Comparison of ENCODE assay signal across 8 mouse cellular contexts in the genomic region with DNA sequence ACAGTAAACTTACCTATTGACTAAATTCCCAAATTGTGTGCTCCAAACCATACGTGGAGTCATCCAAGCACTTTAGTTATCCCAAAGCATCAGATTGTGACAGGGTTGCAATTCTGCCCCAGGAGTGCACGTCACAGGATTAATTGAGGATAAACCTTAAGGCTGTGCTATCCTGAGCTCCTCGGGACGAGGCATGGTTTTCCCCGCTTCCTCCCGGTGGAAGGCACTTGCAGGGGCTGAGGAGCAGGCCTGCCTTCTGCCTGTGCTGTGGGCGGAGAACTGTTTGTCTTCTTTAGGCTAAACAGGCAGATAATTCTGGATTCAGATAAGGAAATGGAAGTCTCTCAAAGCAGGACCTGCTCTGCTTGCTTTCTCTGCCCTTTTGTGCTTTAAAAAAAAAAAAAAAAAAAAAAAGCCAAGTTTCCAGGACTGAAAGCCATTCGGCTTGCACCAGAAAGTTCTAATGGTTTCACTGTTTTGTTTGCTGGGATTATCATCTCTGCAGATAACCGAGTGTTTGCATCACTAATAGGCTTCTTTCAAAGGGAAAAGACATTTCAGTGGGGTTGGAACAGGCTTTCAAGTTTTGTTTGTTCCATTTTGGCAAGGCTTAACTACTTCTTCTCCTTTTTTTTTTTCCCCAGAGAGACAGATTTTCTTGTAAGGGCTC. TPM values are rescaled to one million over a fixed set of nuclear protein-coding genes. Genes with fewer than 3 reads are reported as not detected.
A peak's percentile ranks its signal among the peaks of the same experiment; 100 is the strongest.
DNase-seq lines count a peak whose midpoint lies in the region; ATAC-seq and TF ChIP-seq lines count a peak whose summit lies in the region.

No protein-coding gene starts in this region.

- no peaks in the 10 kb centered on the region for H3K9me3 ChIP-seq in intestine, embryonic 15.5 days
- no peaks in the 10 kb centered on the region for H3K9me3 ChIP-seq in midbrain, embryonic 16.5 days (replicated peaks; ENCODE audit: control insufficient read depth, low read length, poor library complexity, severe bottlenecking)

- no peak overlapping the region for H3K9ac ChIP-seq in intestine, embryonic 15.5 days
- H3K9ac ChIP-seq in midbrain, embryonic 16.5 days (ENCODE audit: low read depth, low read length), result no peak overlapping the region

- no peak for TF ChIP-seq CTCF in lung, adult 2 months (IDR thresholded peaks at IDR 0.05; ENCODE audit: insufficient read depth, low read length)

- H3K4me2 ChIP-seq in intestine, embryonic 15.5 days (replicated peaks), result peak overlapping the region; percentile 72
- peak overlapping the region; percentile 9; the same call in 1 of the 2 replicates for H3K4me2 ChIP-seq in midbrain, embryonic 16.5 days (ENCODE audit: low read length)

- intact Hi-C loops in left cerebral cortex, postnatal 14 days (cut with DNase I), result loop anchor here (5.0 kb wide), 1 partner anchor 73 kb away; no protein-coding TSS in a partner anchor

- TF ChIP-seq POLR2A in lung, adult 2 months (IDR thresholded peaks at IDR 0.05; ENCODE audit: borderline replicate concordance, extremely low read depth, low read depth, low read length), result peak; percentile 20; the same call in 1 of the 2 replicates

- no peaks in the 10 kb centered on the region for H3K36me3 ChIP-seq in intestine, embryonic 15.5 days
- no peaks in the 10 kb centered on the region for H3K36me3 ChIP-seq in midbrain, embryonic 16.5 days (ENCODE audit: control insufficient read depth, insufficient read depth, low read length)

- H3K4me1 ChIP-seq in lung, adult 2 months (ENCODE audit: control insufficient read depth, insufficient read depth, low read length), result peaks cover 12% of the 10 kb centered on the region
- peaks cover 13% of the 10 kb centered on the region; the same call in 1 of the 2 replicates for H3K4me1 ChIP-seq in intestine, embryonic 15.5 days (replicated peaks)
- H3K4me1 ChIP-seq in midbrain, embryonic 16.5 days (ENCODE audit: control insufficient read depth, insufficient read depth, low read length), result peaks cover 28% of the 10 kb centered on the region

- H3K4me3 ChIP-seq in lung, adult 2 months (replicated peaks; ENCODE audit: extremely low read depth, low read depth, low read length), result no peak overlapping the region
- H3K4me3 ChIP-seq in intestine, embryonic 15.5 days (replicated peaks), result no peak overlapping the region
- H3K4me3 ChIP-seq in midbrain, embryonic 16.5 days (ENCODE audit: low read depth, low read length), result no peak overlapping the region

- WGBS in lung, adult 2 months, result 16% methylated on average over 9 of the region's 9 CpGs
- WGBS in intestine, embryonic 15.5 days, result 19% methylated on average over 9 of the region's 9 CpGs
- 17% methylated on average over 9 of the region's 9 CpGs for whole genome bisulfite sequencing in midbrain, embryonic 16.5 days

- no peak for DNase-seq in lung, adult 2 months
- DNase-seq in lung, postnatal 25 days (ENCODE audit: low spot score), result no peak
- DNase-seq in embryo, embryonic 9.5 days (ENCODE audit: extremely low spot score), result peak; percentile 19
- no peak for DNase-seq in left cerebral cortex, postnatal 14 days (ENCODE audit: low spot score in 2 of 2)
- no peak for DNase-seq in adrenal gland, postnatal 14 days
- no peak for DNase-seq in gastrocnemius, adult 18-20 months (ENCODE audit: low spot score)

- ATAC-seq in intestine, embryonic 15.5 days, result no peak
- ATAC-seq in midbrain, embryonic 16.5 days, result no peak

- peak overlapping the region; percentile 95 for H3K27ac ChIP-seq in intestine, embryonic 15.5 days
- H3K27ac ChIP-seq in midbrain, embryonic 16.5 days (ENCODE audit: low read length), result peak overlapping the region; percentile 53

- H3K27me3 ChIP-seq in intestine, embryonic 15.5 days (replicated peaks), result no peaks in the 10 kb centered on the region
- no peaks in the 10 kb centered on the region for H3K27me3 ChIP-seq in midbrain, embryonic 16.5 days (ENCODE audit: control insufficient read depth, insufficient read depth, low read depth, low read length)

RNA-seq across cellular contexts. Expression of a gene that starts 0.9 kb away (rescaled TPM):
- polyA plus RNA-seq in lung, adult 2 months (2012; rRNA removed), result 38.0 and 49.1 TPM in 2 replicates
- 23.5 and 24.1 TPM in 2 replicates for polyA plus RNA-seq in intestine, embryonic 15.5 days (2015; fragmentation: Nextera tagmentation; extraction: Ambion mirVana)
- 21.2 and 26.3 TPM in 2 replicates for polyA plus RNA-seq in midbrain, embryonic 16.5 days (2015; fragmentation: Nextera tagmentation; extraction: Ambion mirVana)
- total RNA-seq in left cerebral cortex, postnatal 14 days (2021), result 10 to 100 TPM; 62.2 to 64.8 TPM
- total RNA-seq in adrenal gland, postnatal 14 days (2021), result 42.5 and 44.8 TPM in 2 replicates
- total RNA-seq in gastrocnemius, adult 18-20 months (2021), result 10 to 100 TPM; 11.8 to 14.9 TPM
